Mouse (Mus musculus) gastrocnemius, postnatal 36 days (tissue): ENCODE data around the gene Afg3l1. TPM values are rescaled to one million over a fixed set of nuclear protein-coding genes. Genes with fewer than 3 reads are reported as not detected.
"Not testable (repeated sequence)": the region's sequence is repeated elsewhere in the genome, so short reads cannot be mapped to it uniquely, and the experiment has no call there.

ENCODE experiments used
- DNase-seq, 2 experiments: peaks; one replicate each; pipeline ENCODE4 v3.0.0; 2022
- intact Hi-C: fragments of 180-260 bp; cut with DNase I; formaldehyde crosslinking; loops from one replicate; pipeline ENCODE4 v1.15.1; 2025
- long read RNA-seq, 2 experiments: library from polyadenylated mRNA; stranded (forward); transcript quantifications; one replicate each; pipeline ENCODE4 v2.0.0; 2021
- total RNA-seq, 2 experiments: library from RNA; stranded (reverse); gene quantifications; 2 replicates each; pipeline ENCODE4 v1.2.3; 2021

Gene Afg3l1
- total RNA-seq: 10 to 100 TPM; 34.6 to 38.2 TPM
- long read RNA-seq, experiment 1, full-length matches to known transcripts: 38 of 52 reads
- long read RNA-seq, experiment 1, partial matches to known transcripts: 12 of 52 reads
- long read RNA-seq, experiment 1, other reads (novel, unspliced or antisense): 2 of 52 reads
- long read RNA-seq, experiment 2, full-length matches to known transcripts: 47 of 57 reads
- long read RNA-seq, experiment 2, partial matches to known transcripts: 5 of 57 reads
- long read RNA-seq, experiment 2, other reads (novel, unspliced or antisense): 5 of 57 reads

DNA sequence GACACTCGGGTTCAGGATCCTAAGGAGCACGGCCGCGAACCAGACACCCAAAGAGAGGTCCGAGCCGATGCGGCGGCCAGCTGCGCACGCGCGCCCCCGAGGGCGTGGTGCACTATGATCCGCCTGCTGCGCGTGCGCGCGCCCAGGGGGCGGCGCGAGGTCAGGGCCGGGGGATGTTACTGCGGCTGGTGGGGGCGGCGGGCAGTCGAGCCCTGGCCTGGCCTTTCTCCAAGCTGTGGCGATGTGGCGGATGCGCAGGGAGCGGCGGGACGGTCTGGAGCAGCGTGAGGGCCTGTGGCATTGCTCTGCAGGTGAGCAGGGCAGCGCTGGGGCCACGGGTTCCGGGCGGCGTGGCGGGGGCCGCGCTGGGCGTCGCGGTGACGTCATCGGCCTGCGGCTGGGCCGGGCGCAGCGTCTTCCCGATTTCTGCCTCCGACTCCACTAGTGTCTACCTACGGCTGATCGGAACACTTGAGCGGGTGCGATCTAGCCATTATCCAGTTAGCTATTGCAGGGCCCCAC lies at the start of gene Afg3l1:
Gene Afg3l1 (plus strand): TSS at position 167 of the 522 bp plus-strand sequence.
- DNase-seq: peak; percentile 91 to 96
- intact Hi-C loops: no loop called here

DNA sequence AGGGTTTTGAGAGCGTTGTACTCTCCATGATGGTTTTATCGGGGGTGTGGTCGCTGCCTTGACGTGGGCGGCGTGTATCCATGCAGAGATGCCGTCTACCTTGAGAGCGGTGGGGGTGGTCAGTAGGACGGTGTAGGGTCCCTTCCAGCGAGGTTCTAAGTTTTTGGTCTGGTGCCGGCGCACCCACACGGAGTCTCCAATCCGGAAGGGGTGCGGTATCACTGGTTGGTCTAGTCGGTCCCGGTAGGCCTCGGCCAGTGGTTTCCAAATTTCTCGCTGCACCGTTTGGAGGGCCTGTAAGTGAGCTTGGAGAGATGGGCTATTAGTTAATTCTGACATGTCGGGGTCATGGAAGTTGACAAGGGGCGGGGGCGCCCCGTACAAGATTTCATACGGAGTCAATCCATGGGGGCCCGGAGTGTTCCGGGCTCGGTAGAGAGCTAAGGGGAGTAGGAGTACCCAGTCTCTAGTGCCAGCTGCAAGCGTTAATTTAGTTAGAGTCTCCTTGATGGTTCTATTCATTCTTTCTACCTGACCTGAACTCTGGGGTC lies 49.3 kb upstream of the Afg3l1 start:
- intact Hi-C loops: no loop called here
- DNase-seq: no peak

GRCm38 (mm10) chr8:123428939-123429721 lies 48.6 kb upstream of the Afg3l1 start:
- intact Hi-C loops: no loop called here
- DNase-seq: no peak

DNA sequence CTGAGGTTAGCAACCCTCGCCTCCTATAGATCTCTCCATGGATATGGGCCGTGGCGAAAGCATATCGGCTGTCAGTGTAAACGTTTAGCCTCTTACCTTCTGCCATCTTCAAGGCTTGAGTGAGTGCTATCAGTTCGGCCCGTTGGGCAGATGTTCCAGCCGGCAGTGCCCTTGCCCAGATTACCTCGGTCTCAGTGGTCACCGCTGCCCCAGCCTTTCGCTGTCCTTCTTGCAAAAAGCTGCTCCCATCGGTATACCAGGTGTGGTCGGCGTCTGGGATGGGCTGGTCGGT lies 48.0 kb upstream of the Afg3l1 start:
- intact Hi-C loops, DNase-seq: not testable (repeated sequence)

GRCm38 (mm10) chr8:123430936-123431335 lies 46.8 kb upstream of the Afg3l1 start:
- intact Hi-C loops: not testable (repeated sequence)

DNA sequence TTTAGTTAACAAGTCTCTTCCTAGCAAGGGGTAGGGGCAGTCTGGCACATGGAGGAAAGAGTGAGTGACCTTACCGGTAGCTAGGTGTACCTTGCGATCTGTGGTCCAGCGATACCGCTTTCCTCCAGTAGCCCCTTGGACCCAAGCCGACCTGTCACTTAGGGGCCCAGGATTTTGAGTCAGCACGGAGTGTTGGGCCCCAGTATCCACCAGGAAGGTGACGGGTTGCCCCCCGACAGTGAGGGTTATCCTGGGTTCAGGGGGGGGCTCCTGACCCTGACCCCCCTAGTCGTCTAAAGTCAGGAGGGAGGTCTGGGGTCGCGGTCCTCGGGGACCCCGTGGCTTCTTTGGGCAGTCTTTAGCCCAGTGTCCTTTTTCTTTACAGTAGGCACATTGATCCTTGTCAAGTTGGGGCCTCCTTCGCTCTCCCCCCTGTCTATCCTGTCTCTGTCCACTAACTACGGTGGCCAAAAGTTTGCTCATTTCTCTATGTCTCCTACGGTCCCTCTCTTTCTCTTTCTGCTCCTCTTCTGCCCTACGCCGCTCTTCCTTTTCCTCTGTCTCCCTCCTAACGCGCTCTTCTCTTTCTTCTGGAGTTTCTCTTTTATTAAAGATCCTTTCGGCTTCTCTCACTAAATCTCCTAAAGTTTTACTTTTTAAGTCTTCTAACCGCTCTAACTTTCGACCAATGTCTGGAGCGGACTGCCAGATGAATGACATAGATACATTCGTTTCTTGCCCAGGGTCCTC lies 45.9 kb upstream of the Afg3l1 start:
- intact Hi-C loops: no loop called here
- DNase-seq: no peak

More at GRCm38 (mm10) chr8:123430936-123431335, 46.8 kb upstream of the Afg3l1 start:
- not testable (repeated sequence) for DNase-seq

GRCm38 (mm10) chr8:123432381-123432780 lies 45.3 kb upstream of the Afg3l1 start:
- intact Hi-C loops: no loop called here
- no peak for DNase-seq

- DNase-seq, intact Hi-C loops: not testable (repeated sequence)
Observed at GRCm38 (mm10) chr8:123433241-123433974, 44.3 kb upstream of the Afg3l1 start.

- intact Hi-C loops: no loop called here
- no peak for DNase-seq
Observed at GRCm38 (mm10) chr8:123441788-123442187, 35.9 kb upstream of the Afg3l1 start.

- no peak for DNase-seq
- intact Hi-C loops: no loop called here
Observed at GRCm38 (mm10) chr8:123442351-123442750, 35.4 kb upstream of the Afg3l1 start.

- intact Hi-C loops: no loop called here
- peak; percentile 93 to 96 for DNase-seq
Observed at GRCm38 (mm10) chr8:123442871-123443575, 34.7 kb upstream of the Afg3l1 start.

DNA sequence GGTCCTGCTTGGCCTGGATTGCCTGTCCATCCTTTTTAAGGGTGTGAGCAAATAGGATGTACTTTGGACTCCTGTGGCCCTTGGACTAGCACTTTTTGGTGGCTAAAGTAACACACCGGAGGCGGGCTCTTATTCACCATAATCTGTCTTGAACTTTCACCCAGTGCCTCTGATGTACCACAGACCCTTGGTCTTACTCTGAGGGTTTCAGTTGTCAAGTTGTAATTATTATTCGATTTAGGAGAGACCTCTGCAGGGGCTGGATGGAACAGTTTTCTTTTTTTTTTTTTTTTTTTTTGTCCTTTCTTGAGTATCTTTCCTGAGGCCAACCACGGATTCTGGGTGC lies 34.2 kb upstream of the Afg3l1 start:
- no peak for DNase-seq
- intact Hi-C loops: no loop called here

GRCm38 (mm10) chr8:123444131-123444530 lies 33.6 kb upstream of the Afg3l1 start:
- no peak for DNase-seq
- intact Hi-C loops: no loop called here

GRCm38 (mm10) chr8:123445981-123446380 lies 31.7 kb upstream of the Afg3l1 start:
- intact Hi-C loops: no loop called here
- no peak for DNase-seq

- intact Hi-C loops: no loop called here
- DNase-seq: no peak
Observed at GRCm38 (mm10) chr8:123446799-123447198, 30.9 kb upstream of the Afg3l1 start.

- DNase-seq: no peak
- intact Hi-C loops: no loop called here
Observed at GRCm38 (mm10) chr8:123450783-123451182, 26.9 kb upstream of the Afg3l1 start.

DNA sequence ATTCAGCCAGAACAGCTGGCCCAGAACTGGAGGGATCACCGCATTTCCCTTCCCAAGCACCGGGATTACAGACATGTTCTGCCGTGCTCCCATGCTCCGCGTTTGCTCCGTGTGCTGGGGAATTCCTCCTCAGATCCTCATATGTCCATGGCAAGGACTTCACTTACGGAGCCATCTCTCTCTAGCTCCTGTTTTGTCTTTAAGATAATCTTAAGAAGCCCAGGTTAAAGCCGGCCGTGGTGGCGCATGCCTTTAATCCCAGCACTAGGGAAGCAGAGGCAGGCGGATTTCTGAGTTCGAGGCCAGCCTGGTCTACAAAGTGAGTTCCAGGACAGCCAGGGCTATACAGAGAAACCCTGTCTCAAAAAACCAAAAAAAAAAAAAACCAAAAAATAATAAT lies 26.0 kb upstream of the Afg3l1 start:
- DNase-seq, intact Hi-C loops: not testable (repeated sequence)

GRCm38 (mm10) chr8:123452149-123452548 lies 25.6 kb upstream of the Afg3l1 start:
- no peak for DNase-seq
- intact Hi-C loops: no loop called here

DNA sequence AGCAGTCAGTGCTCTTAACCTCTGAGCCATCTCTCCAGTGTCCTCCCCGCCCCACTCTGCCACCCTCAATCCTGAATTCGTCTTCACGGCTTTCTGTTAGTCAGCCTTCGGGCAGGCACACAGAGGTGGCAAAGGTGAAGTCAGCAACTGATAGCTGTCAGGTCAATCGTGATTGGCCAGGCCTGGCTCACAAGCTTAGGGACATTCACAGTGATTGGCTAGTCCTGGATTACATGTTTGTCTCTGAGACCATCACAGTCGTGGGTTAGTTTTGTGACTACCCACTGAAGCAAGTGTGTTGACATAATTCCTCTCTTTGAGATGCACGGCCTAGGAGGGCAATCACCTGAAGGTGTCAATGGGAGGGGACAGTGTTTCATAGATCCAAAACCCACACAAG lies 24.4 kb upstream of the Afg3l1 start:
- intact Hi-C loops: no loop called here
- no peak for DNase-seq

DNA sequence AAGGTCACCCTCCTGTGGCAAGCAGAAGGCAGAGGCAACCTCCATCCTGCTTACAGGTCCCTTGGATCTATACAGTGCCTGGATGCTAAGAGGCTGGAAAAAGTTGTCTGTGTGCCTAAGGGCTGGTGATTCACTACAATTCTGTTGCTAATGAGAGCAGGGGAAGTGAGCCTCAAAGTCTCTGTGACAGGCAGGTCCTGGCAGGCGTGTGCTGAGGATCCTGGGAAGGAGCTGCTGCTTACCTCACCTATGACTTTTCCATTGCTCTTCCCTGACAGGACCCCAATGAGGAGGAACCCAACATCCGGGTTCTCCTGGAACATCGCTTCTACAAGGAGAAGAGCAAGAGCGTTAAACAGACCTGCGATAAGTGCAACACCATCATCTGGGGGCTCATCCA lies 23.8 kb upstream of the Afg3l1 start:
- intact Hi-C loops: no loop called here
- DNase-seq: no peak
